Mouse (Mus musculus): ENCODE results near the gene Vkorc1.
"Not testable (repeated sequence)": the region's sequence is repeated elsewhere in the genome, so short reads cannot be mapped to it uniquely, and the experiment has no call there.

The Vkorc1 gene

DNA sequence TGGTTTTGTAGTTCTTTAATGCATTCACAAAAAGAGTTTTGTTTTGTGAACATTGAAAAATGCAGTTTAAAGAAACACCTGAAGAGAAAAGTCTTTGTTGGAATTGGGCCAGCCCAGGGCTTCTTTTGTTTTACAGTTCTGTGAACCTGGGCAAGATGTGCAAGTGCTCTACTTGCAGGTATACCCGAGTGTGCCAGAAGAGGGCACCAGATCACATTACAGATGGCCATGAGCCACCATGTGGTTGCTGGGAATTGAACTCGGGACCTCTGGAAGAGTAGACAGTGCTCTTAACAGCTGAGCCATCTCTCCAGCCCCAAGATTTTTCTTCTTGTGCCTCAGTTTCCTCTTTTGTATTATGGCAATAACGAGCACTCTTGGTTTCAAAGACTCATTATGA, 22.8 kb upstream of the Vkorc1 start:
- in situ Hi-C loops (cut with MboI; ENCODE audit: low sequenced_read_pairs): no loop called here

DNA sequence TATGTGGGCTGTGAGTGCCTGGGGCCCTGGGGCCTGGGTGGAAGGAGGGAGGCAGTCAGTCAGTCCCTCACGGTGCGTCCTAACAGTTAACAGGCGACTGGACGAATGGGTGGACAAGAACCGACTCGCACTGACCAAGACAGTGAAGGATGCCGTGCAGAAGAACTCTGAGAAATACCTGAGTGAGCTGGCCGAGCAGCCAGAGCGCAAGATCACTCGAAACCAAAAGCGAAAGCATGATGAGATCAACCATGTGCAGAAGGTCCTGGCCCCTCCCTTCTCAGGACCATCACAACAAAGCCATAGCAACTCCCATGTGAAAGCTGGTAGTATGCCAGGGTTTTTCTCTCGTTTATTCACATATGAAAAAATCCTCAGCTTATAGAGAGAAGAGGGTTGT, 19.9 kb upstream of the Vkorc1 start:
- in situ Hi-C loops (cut with MboI; ENCODE audit: low sequenced_read_pairs): no loop called here

DNA sequence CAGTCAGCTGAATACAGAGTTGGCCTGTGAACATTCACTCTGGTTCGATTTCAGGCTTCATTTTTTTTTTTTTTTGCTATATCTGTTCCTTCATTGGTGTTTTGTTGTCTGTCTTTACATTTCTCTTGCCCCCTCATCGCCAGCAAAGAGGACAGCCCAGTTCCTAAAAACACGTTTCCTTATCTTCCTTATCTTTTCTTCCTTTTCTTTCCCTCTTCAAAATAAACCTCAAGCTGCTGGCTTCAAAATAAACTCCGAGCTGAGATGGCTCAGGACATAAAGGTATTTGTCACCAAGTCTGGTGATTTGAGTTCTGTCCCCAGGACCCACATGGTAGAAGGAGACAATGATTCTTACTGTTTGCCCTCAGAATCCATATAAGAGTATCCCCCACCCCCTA, 17.5 kb upstream of the Vkorc1 start:
- in situ Hi-C loops (cut with MboI; ENCODE audit: low sequenced_read_pairs): no loop called here

DNA sequence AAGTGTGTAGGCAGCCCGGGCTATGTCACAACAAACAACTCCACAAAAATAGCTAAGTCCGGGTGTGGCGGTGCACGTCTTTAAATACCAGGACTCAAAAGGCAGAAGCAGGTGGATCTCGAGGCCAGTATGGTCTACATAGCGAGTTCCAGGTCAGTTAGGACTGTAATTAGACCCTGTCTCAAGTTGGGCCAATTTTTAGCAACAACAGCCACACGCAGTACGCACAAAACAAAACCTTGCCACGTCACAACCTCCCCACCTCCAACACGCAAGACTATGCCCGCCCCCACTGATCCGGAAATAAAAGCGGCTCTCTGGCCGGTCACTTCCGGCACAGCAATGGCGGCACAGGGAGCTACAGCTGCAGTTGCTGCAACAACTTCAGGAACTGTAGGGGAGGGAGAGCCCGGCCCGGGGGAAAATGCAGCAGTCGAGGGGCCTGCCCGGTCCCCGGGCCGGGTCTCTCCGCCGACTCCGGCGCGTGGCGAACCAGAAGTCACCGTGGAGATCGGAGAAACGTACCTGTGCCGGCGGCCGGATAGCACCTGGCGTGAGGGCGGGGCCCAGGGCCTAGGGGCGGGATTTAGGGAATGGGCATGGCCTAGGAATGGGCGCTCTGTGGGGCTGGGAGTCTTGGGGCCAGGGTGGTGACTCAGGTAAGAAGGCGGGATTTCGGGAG, 16.9 kb upstream of the Vkorc1 start, which contains the start of gene Kat8:
Kat8 (plus strand) TSS at position 327 of the 682 bp plus-strand sequence.
- in situ Hi-C loops (cut with MboI; ENCODE audit: low sequenced_read_pairs): no loop called here

DNA sequence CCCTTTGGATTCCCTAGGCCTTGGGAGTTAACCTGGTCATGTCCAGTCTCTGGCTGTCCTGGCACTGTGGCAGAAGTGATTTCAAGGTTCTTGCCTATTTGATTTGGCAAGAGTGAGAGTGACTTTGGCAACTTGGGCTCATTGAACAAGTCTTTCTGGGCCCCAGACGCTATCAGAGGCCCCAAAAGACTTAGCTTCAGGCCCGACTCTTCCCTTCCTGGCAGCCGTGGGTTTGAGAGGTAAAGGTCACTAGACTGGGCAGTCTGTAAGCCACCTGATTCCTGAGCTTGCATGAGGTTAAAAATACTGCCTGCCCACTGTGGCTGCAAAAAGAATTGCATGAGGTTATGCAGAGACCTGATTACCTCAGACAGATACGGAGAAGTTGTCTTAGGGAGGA, 13.2 kb upstream of the Vkorc1 start:
- in situ Hi-C loops (cut with MboI; ENCODE audit: low sequenced_read_pairs): no loop called here

DNA sequence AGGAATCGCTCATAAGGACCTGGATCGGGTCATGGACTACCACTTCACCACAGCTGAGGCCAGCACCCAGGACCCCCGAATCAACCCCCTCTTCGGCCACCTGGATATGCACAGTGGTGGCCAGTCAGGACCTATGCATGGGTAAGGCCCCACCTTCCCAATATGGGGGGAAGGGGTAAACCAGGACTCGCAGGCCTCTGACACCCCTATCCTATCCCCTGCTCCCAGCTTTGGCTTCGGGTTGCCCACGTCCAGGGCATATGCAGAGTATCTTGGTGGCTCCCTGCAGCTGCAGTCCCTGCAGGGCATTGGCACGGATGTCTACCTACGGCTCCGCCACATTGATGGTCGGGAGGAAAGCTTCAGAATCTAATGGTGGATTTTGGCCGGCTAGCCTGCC, 12.5 kb upstream of the Vkorc1 start:
- in situ Hi-C loops (cut with MboI; ENCODE audit: low sequenced_read_pairs): no loop called here

DNA sequence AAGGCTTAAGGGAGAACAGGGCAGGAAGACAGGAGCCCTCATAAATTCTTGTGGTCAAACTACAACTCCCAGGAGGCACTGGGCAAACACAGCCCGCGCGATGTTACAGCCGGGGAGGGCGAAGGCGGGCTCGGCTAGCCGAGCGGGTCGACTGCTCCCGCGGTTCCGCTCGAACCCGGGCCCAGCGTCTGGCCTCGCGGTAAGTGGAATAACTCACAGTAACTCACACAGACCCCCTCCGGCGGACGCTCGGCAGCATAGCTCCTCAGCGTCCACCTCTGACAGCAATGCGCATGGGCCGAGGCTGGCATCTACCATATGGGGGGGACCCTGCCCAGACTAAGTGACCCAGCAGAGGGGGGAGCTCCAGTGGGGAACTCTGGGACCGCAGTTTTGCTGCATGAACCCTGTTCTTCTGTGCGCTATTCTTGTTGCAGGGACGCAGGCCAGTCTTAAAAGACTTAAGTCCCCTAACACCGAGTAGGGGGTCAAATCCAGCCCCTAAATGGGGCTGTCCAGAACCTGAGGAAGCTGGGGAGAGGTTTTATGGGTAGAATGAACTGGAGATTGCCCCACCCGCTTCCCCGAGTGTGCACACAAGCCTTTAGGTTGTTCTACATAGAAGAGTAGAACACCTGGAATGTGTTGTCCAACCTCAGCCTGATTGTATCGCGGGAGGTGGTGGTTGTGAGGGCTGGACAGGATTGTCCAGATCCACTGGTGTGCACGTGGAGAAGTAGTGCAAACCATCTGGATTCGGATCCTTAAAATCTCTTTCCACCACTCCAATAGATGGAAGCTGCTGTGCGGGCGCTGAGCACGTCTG, 8.8 kb upstream of the Vkorc1 start, which contains the start of gene Bckdk:
Bckdk (plus strand) TSS at position 112 of the 826 bp plus-strand sequence.
- in situ Hi-C loops (cut with MboI; ENCODE audit: low sequenced_read_pairs): no loop called here

DNA sequence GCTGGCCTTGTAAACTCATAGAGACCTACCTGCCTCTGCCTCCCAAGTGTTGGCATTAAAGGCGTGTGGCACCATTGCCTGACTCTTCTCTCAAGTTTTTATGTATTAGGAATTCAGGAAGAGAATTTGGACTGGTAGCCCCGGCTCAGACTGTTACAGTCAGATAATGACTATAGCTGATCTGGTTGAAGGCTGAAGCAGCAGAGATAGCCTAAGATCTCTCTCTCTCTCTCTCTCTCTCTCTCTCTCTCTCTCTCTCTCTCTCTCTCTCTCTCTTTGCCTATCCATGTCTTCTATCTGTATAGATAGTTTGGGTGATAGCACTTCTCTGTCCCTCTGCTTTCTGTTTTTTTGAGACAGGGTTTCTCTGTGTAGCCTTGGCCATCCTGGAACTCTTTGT, 6.4 kb upstream of the Vkorc1 start:
- in situ Hi-C loops (cut with MboI; ENCODE audit: low sequenced_read_pairs): no loop called here

DNA sequence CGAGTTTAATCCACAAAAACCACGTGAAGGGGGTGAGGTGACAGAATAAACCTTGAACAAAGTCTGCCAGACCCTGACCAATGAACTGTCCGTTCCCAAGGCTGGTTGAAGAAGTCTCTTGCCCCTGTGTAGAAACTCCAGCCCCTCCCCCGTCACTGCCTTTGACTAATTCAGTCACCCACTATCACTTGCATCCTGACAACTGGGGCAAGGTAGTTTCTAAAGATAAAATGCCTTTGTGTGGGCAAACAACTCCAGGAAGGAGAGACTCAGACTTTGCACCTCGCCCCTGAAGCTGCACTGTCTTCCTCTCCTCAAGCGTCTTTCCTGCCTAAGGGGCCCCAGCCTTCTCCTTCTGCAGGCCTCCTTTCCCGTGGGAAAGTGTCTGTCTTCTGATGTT, 4.6 kb upstream of the Vkorc1 start:
- in situ Hi-C loops (cut with MboI; ENCODE audit: low sequenced_read_pairs): no loop called here

DNA sequence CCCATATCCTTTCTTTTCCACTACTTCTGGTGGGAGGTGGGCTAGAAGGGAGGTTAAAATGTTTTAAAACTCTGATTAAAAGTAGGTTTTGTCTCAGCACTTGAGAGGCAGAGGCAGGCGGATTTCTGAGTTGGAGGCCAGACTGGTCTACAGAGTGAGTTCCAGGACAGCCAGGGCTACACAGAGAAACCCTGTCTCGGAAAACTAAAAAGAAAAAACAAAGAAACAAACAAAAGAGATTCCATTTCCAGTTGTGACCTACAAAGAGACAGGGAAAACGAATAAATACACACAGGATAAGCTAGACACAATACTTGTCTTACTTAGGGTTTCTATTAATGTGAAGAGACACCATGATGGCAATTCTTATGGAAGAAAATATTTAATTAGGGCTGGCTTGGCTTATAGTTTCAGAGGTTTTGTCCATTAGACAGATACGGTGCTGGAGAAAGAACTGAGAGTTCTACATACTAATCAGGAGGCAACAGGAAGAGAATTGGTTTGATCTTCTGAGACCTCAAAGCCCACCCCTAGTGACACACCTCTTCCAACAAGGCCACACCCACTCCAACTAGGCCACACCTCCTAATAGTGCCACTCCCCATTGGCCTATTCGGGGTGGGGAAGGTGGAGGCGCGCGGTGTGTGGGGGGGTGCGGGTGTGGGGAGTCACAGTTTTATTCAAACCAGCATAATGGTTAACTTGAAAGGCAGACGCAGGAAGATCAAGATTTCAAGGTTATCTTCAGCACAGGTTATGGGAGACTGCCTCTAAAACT, 3.0 kb upstream of the Vkorc1 start:
- in situ Hi-C loops (cut with MboI; ENCODE audit: low sequenced_read_pairs): no loop called here

DNA sequence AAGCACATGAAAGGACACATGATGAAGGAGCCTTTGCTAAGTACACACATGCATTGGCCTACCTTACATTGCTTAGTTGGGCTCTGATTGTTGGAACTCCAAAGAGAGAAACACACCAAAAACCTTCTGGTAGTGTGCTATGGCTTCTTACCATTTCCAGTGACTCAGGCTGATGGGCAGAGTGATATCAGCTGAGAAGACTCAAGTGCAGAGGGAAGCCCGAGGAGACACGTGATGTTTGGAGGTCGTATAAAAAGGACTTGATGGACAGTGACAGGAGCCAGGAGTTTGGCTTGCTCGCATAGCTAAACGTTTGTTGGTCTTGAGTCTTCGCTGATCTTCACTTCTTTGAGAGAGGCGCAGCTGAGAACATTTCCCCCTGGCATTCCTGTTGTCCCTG, 2.1 kb upstream of the Vkorc1 start:
- in situ Hi-C loops (cut with MboI; ENCODE audit: low sequenced_read_pairs): no loop called here

DNA sequence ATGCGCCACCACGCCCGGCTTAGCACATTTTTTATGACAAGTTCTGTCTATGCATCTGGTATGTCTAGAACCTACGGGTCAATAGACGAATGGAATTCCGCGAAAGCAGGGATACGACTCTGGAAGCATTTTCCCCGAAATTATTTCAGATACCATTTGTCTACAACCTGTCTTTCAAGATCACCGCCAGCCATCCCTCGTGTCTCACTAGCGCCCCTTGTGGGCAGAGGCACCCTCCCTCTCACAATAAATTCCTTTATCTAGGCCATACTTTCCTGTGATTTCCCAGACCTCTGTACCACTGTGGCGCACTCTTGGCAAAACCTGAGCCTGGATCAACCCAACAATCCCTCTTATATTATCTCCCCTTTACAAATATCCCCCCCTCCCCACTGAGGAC, 967 bp upstream of the Vkorc1 start:
- in situ Hi-C loops (cut with MboI; ENCODE audit: low sequenced_read_pairs): no loop called here

DNA sequence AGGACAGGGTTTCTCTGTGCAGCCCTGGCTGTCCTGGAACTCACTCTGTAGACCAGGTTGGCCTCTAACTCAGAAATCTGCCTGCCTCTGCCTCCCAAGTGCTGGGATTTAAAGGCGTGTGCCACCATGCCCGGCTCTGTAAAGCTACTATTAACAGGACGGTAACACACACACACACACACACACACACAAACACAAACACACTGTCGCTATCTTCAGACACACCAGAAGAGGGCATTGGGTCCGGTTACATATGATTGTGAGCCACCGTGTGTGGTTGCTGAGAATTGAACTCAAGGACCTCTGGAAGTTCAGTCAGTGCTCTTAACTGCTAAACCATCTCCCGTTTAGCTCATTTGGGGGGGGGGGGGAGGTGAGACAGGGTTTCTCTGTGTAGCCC, 474 bp upstream of the Vkorc1 start:
- in situ Hi-C loops (cut with MboI; ENCODE audit: low sequenced_read_pairs): not testable (repeated sequence)

DNA sequence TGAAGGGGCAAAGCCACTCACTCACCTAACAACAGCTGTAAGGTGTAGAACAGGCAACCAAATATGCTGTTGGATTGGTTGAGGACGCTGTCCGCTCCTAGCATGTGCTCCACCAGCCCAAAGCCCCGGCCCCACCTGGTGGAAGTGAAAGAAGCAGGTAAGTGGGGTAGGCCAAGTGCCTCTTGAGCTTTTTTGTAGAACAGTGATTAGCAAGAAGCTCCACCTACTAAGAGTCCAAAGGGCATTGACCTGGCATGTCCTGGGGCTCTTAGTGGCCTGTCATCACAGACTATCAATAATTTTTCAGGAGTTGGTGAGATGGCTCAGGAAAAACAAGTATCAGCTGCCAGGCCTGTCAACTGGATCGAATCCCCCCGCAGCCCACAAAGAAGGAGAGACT, 937 bp downstream of the Vkorc1 start:
- in situ Hi-C loops (cut with MboI; ENCODE audit: low sequenced_read_pairs): no loop called here

DNA sequence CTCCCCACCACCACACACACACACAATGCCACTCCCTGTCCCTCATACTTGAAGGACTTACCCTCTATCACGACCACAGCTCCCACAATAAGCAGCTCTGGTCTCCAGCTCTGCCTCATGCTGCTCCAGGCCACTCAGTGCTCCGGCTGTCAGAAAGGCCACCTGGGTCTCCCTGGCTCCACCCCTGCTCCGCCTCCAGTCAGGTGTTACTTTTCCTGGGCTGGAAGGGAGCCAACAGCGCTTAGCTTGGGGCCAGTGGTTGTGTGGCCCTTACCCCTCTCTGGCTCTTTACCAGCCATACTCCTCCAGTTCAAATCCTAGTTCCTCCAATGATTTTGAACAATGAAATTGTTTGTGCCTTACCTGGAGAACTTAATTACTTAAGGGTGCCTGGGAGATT, 4.6 kb downstream of the Vkorc1 start, which contains the start of gene Prss53:
Prss53 (minus strand) TSS at position 173 of the 400 bp plus-strand sequence.
- in situ Hi-C loops (cut with MboI; ENCODE audit: low sequenced_read_pairs): no loop called here

DNA sequence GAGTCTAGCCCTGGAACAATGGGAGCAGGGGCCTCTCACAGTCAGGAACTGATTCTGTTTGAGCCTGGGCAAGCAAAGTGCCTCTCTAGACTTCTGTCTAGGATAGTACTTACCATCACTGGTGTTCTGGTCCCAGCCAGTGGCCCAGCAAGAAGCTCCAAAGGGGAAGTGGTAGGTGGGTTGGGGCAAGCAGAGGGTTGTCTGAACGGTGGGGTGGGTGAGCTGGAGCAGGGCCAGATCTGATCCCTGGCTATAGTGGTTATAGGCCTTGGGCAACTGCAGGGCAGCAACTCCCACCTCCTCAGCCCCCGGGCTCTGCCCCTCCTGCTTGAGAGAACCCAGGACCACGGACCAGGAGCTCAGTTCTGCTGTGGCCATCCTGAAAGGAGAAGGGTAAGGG, 6.6 kb downstream of the Vkorc1 start:
- in situ Hi-C loops (cut with MboI; ENCODE audit: low sequenced_read_pairs): no loop called here

DNA sequence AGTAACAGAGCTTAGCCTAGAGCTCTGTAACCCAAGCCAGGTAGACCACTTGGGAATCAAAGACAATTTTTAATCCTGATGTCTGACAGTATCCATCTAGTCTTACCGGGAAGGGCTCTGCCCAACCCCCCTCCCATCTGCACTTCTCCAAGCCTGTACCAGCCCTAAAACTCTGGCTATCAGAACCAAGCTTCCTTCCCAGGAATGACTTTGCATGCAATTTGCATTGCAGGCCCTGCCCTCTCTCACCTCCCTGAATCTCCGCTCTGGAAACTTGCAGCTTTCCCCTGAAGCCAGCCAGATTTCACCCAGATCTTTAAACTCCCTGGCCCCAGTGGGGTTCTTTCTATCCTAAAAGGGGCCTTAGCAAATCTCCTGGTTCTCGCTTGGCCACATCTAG, 7.6 kb downstream of the Vkorc1 start:
- in situ Hi-C loops (cut with MboI; ENCODE audit: low sequenced_read_pairs): no loop called here

DNA sequence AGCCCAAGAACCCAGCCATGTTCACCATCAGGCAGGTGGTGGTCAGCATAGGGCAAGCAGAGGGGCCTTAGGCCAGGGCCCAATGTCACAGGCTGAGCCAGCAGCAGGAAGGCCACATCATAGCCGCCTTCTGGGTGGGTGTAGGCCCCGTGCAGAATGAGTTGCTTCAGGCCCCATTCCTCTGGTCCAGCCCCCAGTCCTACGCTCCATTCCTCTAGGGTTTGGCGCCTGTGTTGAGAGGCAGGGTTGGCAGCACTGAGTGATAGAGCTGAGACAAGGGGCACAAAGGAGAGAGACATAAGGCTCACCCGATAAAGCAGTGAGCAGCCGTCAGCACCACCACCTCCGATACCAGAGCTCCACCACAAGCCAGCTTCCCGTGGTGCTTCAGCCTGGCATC, 8.2 kb downstream of the Vkorc1 start:
- in situ Hi-C loops (cut with MboI; ENCODE audit: low sequenced_read_pairs): no loop called here

DNA sequence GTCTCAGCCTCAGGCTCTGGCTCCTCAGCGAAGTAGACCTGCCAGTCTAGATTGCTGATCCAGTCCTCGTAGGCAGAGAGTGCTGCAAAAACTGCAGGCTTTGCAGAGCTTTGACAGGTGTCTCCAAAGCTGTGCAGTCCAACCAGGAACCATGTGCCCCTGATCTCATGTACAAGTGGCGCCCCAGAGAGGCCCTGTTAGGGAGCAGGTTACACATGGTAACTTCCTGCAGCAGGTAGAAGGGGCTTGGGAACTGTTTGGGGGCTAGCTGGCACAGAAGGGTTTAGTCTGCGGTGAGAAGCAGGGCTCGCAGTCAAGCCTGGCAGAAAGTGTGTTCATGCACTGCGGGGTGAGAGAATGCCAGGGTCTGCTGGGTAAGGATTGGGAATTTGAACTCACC, 8.9 kb downstream of the Vkorc1 start:
- in situ Hi-C loops (cut with MboI; ENCODE audit: low sequenced_read_pairs): no loop called here

DNA sequence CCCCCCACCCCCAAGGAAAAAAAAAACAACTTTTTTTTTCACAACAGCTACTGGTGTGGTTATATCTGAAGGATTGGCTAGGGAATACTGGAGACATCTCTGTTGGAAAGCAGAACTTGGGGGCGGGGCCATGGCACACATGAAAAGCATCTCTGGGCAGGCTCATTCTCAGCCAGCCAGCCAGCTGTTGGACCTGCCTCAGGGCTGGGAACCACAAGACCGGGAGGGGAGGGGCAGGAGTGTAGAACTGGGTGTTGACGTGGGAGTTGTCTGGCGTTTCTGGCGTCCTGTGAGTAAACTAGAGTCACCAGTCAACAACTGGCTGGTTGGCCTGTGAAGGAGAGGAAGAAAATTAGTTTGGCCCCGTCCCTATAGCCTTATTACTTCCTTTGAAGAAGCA, 9.5 kb downstream of the Vkorc1 start:
- in situ Hi-C loops (cut with MboI; ENCODE audit: low sequenced_read_pairs): no loop called here

DNA sequence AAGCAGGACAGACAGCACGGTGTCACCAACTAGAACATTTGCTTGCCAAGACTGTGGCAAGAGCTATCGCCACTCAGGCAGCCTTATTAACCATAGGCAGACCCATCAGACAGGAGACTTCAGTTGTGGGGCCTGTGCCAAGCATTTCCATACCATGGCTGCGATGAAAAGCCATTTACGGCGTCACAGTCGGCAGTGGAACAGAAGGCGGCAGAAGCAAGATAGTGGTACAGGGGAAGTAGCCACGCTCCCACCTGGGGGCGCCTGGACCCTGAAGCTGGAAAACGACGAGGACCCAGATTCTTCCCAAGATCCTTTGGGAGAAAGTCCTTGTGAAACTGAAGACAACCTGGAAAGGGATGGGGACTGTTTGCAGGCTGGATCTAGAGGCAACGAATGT, 15.0 kb downstream of the Vkorc1 start:
- in situ Hi-C loops (cut with MboI; ENCODE audit: low sequenced_read_pairs): no loop called here

DNA sequence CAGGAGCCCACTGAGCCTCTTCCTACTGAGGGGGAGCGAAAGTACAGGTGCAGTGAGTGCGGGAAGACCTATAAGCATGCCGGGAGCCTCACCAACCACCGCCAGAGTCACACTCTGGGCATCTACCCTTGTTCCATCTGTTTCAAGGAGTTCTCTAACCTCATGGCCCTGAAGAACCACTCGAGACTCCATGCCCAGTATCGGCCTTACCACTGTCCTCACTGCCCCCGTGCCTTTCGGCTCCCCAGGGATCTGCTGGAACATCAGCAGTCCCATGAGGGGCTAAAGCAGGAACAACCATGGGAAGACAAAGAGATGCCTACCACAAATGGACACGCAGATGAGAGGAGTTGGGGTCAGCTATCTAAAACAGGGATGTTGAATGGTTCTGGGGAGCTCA, 16.1 kb downstream of the Vkorc1 start:
- in situ Hi-C loops (cut with MboI; ENCODE audit: low sequenced_read_pairs): no loop called here

Measured in CH12F3 (cell line).